Mouse (Mus musculus): ENCODE measurements around the gene Gm11027. TPM values are rescaled to one million over a fixed set of nuclear protein-coding genes. Genes with fewer than 3 reads are reported as not detected.

Gm11027 gene
- polyA plus RNA-seq, 1 experiment from 2014 or later: not detected

- 86% methylated on average over 1 of the region's 1 CpGs for WGBS
- no peak for ATAC-seq (ENCODE audit: insufficient number of reproducible peaks, low FRiP score)
Measured at GRCm38 (mm10) chr12:116278541-116278940, 3.4 kb downstream of the Gm11027 start.

GRCm38 (mm10) chr12:116279181-116279580 is 4.0 kb downstream of the Gm11027 start:
- ATAC-seq (ENCODE audit: insufficient number of reproducible peaks, low FRiP score): no peak
- H3K27me3 ChIP-seq (replicated peaks): peaks cover 13% of the 10 kb centered on the region
- no peaks in the 10 kb centered on the region for H3K36me3 ChIP-seq
- no peak overlapping the region for H3K27ac ChIP-seq (ENCODE audit: poor library complexity, severe bottlenecking)
- H3K4me3 ChIP-seq: no peak overlapping the region
- 83% methylated on average over 2 of the region's 2 CpGs for WGBS
- no peaks in the 10 kb centered on the region for H3K9me3 ChIP-seq (replicated peaks)
- H3K4me1 ChIP-seq (replicated peaks): peaks cover 9% of the 10 kb centered on the region
- H3K4me2 ChIP-seq: no peak overlapping the region
- H3K9ac ChIP-seq: no peak overlapping the region

More at GRCm38 (mm10) chr12:116278541-116278940, 3.4 kb downstream of the Gm11027 start:
- Histone ChIP-seq H3K9ac (no peak overlapping the region), H3K27me3 (replicated peaks) (peaks cover 17% of the 10 kb centered on the region), H3K4me1 (replicated peaks) (peaks cover 9% of the 10 kb centered on the region), H3K9me3 (replicated peaks) (no peaks in the 10 kb centered on the region), H3K4me3 (no peak overlapping the region), H3K4me2 (no peak overlapping the region), H3K36me3 (no peaks in the 10 kb centered on the region), H3K27ac (ENCODE audit: poor library complexity, severe bottlenecking) (no peak overlapping the region)

- Histone ChIP-seq H3K9ac (peak overlapping the region; percentile 83), H3K27ac (ENCODE audit: poor library complexity, severe bottlenecking) (peak overlapping the region; percentile 95), H3K9me3 (replicated peaks) (no peaks in the 10 kb centered on the region), H3K4me1 (replicated peaks) (peaks cover 9% of the 10 kb centered on the region), H3K27me3 (replicated peaks) (peaks cover 13% of the 10 kb centered on the region; the same call in 1 of the 2 replicates), H3K36me3 (no peaks in the 10 kb centered on the region), H3K4me3 (peak overlapping the region; percentile 82), H3K4me2 (peak overlapping the region; percentile 95)
- WGBS: 4% methylated on average over 7 of the region's 7 CpGs
- ATAC-seq (ENCODE audit: insufficient number of reproducible peaks, low FRiP score): peak; percentile 2; the same call in 1 of the 2 replicates
Measured at GRCm38 (mm10) chr12:116280149-116280652, 5.0 kb downstream of the Gm11027 start.

- ATAC-seq (ENCODE audit: insufficient number of reproducible peaks, low FRiP score): peak; percentile 97
- H3K36me3 ChIP-seq: no peaks in the 10 kb centered on the region
- H3K27me3 ChIP-seq (replicated peaks): peaks cover 11% of the 10 kb centered on the region; the same call in 1 of the 2 replicates
- WGBS: under 1% methylated on average over 68 of the region's 68 CpGs
- peaks cover 9% of the 10 kb centered on the region for H3K4me1 ChIP-seq (replicated peaks)
- no peaks in the 10 kb centered on the region for H3K9me3 ChIP-seq (replicated peaks)
- peak within 1 kb of the TSS; percentile 82 for H3K4me3 ChIP-seq
- H3K27ac ChIP-seq (ENCODE audit: poor library complexity, severe bottlenecking): peak within 1 kb of the TSS; percentile 95
- H3K9ac ChIP-seq: peak within 1 kb of the TSS; percentile 88
- H3K4me2 ChIP-seq: peak within 1 kb of the TSS; percentile 95
Measured at GRCm38 (mm10) chr12:116280653-116281364, 5.6 kb downstream of the Gm11027 start, which contains the start of gene Esyt2. Esyt2 (plus strand) TSS chr12:116281196.

GRCm38 (mm10) chr12:116281427-116282281 is 6.5 kb downstream of the Gm11027 start:
- Histone ChIP-seq H3K9ac (peak overlapping the region; percentile 88), H3K4me2 (peak overlapping the region; percentile 95), H3K4me1 (replicated peaks) (peaks cover 9% of the 10 kb centered on the region), H3K4me3 (peak overlapping the region; percentile 82), H3K9me3 (replicated peaks) (no peaks in the 10 kb centered on the region), H3K36me3 (no peaks in the 10 kb centered on the region; the same call in 1 of the 2 replicates), H3K27me3 (replicated peaks) (peaks cover 6% of the 10 kb centered on the region; the same call in 1 of the 2 replicates), H3K27ac (ENCODE audit: poor library complexity, severe bottlenecking) (peak overlapping the region; percentile 87)
- peak; percentile 62 for ATAC-seq (ENCODE audit: insufficient number of reproducible peaks, low FRiP score)
- under 1% methylated on average over 54 of the region's 55 CpGs for WGBS

- WGBS: 89% methylated on average over 2 of the region's 2 CpGs
- no peak for ATAC-seq (ENCODE audit: insufficient number of reproducible peaks, low FRiP score)
- no peak overlapping the region for H3K4me2 ChIP-seq
- no peaks in the 10 kb centered on the region; the same call in 1 of the 2 replicates for H3K36me3 ChIP-seq
- peaks cover 6% of the 10 kb centered on the region; the same call in 1 of the 2 replicates for H3K27me3 ChIP-seq (replicated peaks)
- H3K4me3 ChIP-seq: no peak overlapping the region
- H3K9ac ChIP-seq: no peak overlapping the region
- peaks cover 9% of the 10 kb centered on the region for H3K4me1 ChIP-seq (replicated peaks)
- H3K27ac ChIP-seq (ENCODE audit: poor library complexity, severe bottlenecking): no peak overlapping the region
- no peaks in the 10 kb centered on the region for H3K9me3 ChIP-seq (replicated peaks)
Measured at GRCm38 (mm10) chr12:116282856-116283255, 7.7 kb downstream of the Gm11027 start.

GRCm38 (mm10) chr12:116283511-116283910 is 8.3 kb downstream of the Gm11027 start:
- ATAC-seq (ENCODE audit: insufficient number of reproducible peaks, low FRiP score): no peak
- Histone ChIP-seq H3K9ac (no peak overlapping the region), H3K4me3 (no peak overlapping the region), H3K27ac (ENCODE audit: poor library complexity, severe bottlenecking) (no peak overlapping the region), H3K27me3 (replicated peaks) (peaks cover under 1% of the 10 kb centered on the region; the same call in 1 of the 2 replicates), H3K4me1 (replicated peaks) (peaks cover 9% of the 10 kb centered on the region), H3K36me3 (no peaks in the 10 kb centered on the region; the same call in 1 of the 2 replicates), H3K4me2 (no peak overlapping the region), H3K9me3 (replicated peaks) (no peaks in the 10 kb centered on the region)
- WGBS: 69% methylated on average over 2 of the region's 2 CpGs

GRCm38 (mm10) chr12:116293185-116293584 is 18.0 kb downstream of the Gm11027 start:
- Histone ChIP-seq H3K4me1 (replicated peaks) (no peaks in the 10 kb centered on the region), H3K9ac (no peak overlapping the region), H3K4me3 (no peak overlapping the region), H3K36me3 (no peaks in the 10 kb centered on the region), H3K9me3 (replicated peaks) (no peaks in the 10 kb centered on the region), H3K27ac (ENCODE audit: poor library complexity, severe bottlenecking) (no peak overlapping the region), H3K27me3 (replicated peaks) (no peaks in the 10 kb centered on the region), H3K4me2 (no peak overlapping the region)
- no peak for ATAC-seq (ENCODE audit: insufficient number of reproducible peaks, low FRiP score)
- WGBS: 72% methylated on average over 2 of the region's 2 CpGs

GRCm38 (mm10) chr12:116293599-116294292 is 18.6 kb downstream of the Gm11027 start:
- Histone ChIP-seq H3K36me3 (no peaks in the 10 kb centered on the region), H3K4me3 (no peak overlapping the region), H3K4me1 (replicated peaks) (no peaks in the 10 kb centered on the region), H3K27ac (ENCODE audit: poor library complexity, severe bottlenecking) (no peak overlapping the region), H3K9ac (no peak overlapping the region), H3K27me3 (replicated peaks) (no peaks in the 10 kb centered on the region), H3K9me3 (replicated peaks) (no peaks in the 10 kb centered on the region), H3K4me2 (no peak overlapping the region)
- WGBS: 67% methylated on average over 4 of the region's 4 CpGs
- no peak for ATAC-seq (ENCODE audit: insufficient number of reproducible peaks, low FRiP score)

GRCm38 (mm10) chr12:116299906-116300305 is 24.7 kb downstream of the Gm11027 start:
- Histone ChIP-seq H3K27me3 (replicated peaks) (no peaks in the 10 kb centered on the region), H3K9ac (no peak overlapping the region), H3K9me3 (replicated peaks) (no peaks in the 10 kb centered on the region), H3K36me3 (no peaks in the 10 kb centered on the region), H3K4me1 (replicated peaks) (no peaks in the 10 kb centered on the region), H3K27ac (ENCODE audit: poor library complexity, severe bottlenecking) (no peak overlapping the region), H3K4me2 (no peak overlapping the region), H3K4me3 (no peak overlapping the region)
- 87% methylated on average over 2 of the region's 2 CpGs for WGBS
- no peak for ATAC-seq (ENCODE audit: insufficient number of reproducible peaks, low FRiP score)
